Mouse (Mus musculus): ENCODE measurements around the gene Trub1.

DNA sequence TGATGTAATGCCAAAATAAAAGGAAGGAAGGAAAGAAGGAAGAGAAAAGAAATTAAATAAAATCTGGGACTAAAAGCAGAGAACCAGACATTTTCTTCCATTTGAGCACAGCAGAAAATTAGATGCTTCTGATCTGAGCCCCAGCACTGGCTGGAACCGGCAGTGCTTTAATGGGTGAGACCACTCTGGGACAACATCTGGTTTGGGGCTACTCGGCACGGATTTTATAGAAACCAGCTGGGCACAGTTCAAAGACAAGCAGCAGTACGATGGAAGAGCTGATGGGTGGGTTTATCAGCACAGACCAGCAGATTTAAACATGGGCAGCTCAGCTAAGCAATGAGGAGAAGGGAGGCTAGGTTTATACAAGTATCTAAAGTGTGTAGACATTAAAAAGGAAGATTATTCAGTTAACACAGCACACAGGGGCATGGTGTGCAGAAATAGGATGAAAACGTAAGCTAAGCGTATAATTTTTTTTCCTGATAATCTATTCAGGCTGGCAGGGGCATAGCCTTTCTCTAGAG lies 46.2 kb downstream of the Trub1 start:
- no peak for TF ChIP-seq CTCF (IDR thresholded peaks at IDR 0.05; ENCODE audit: borderline replicate concordance, extremely low read depth, insufficient read depth, insufficient read length)
- TF ChIP-seq POLR2A (IDR thresholded peaks at IDR 0.05; ENCODE audit: borderline replicate concordance, extremely low read depth, insufficient read depth, insufficient read length, poor library complexity, severe bottlenecking) = no peak
